Mouse (Mus musculus): ENCODE measurements at regions not wholly inside any gene's neighbourhood (a gene's known extent, or its start where the extent isn't known, plus 50 kb on each side); places are given as distances from the start of the nearest gene placed in this dataset.

DNA sequence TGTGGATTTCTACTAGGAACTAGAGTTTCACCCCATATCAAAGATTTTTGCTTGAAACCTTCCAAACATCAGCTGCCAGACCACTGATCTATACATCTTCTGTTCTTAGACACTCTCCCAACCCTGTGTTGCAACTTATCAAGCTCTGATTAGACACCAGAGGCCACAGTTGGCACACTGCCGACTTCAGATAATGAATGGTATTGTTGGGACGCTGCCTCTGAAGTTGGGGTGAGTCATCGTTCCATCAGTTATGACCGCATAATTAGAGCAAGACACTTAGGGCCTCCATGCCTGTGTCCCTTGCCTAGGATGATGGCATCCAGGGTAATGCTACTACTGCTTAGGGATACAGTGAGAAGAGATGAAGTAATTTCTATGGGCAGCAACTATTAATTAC, 84.3 kb upstream of the Phyhipl start:
- no peak for DNase-seq (ENCODE audit: low spot score in 2 of 2)

DNA sequence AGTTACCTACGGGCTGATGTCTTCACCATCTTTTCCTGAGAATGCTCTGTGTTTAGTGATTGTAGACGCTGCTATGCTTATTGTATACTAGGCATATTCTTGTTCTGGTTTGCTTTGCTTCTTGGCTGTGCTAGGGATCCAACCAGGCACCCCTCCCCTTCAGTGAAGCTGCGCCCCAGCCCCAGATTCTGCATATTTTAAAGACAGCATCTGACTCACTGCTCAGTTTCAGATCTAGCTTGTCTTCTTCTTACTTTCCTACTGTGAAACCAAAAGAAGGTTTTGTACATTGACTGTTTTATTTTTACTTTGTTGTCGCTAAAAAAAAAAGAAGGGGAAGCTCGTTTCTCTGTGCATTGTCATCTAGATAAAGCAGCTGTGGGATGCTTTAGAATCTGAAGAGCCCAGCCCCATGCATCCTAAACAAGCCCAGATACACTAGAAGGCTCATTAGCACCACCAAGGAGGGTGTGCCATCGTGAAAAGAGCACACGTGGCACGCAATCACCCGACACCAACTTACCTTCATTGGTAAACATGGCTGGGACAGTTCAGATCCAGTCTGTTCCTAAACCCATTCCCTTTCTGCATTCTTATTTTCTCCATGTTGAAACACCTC, 83.7 kb upstream of the Phyhipl start:
- peak in 1 of 2 experiments; percentile 38 for DNase-seq (ENCODE audit: low spot score in 2 of 2)

DNA sequence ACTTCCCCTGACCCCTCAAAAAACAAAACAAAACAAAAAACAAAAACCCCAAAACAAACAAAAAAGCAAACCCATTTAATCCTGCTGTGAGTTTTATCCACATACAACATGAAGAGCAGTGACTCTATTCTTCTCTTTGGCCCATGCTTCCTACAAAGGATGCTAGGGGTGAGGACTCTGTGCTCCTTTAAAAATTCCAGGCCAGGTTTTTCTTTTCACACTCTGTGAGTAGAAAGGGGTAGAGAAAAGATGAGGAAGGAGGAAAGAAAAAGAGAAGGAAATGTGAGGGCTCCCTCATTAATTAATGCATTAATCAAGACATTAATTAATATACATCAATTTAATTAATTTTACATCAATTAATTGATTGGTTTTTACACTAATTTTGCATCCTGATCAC, 82.9 kb upstream of the Phyhipl start:
- DNase-seq (ENCODE audit: low spot score in 2 of 2), result no peak

DNA sequence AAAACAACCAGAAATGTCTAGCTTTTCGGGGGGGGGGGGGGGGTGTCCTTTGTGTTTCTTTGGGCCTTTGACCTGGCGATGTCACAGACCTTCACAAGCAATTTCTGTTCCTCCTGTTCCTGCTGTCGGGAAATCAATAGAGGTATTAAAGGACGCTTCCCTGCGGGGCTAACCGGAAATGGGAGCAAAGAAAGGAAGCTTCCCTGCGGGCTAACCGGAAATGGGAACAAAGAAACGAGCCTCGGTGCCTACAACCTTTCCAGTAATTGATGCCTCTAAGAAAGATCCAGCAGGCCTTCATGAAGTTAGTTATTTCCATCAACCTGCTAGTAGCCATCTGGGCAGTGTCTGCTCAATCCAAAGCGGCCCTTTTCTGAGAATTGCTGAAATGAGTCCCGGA, 78.2 kb upstream of the Phyhipl start:
- no peak for DNase-seq (ENCODE audit: low spot score in 2 of 2)

DNA sequence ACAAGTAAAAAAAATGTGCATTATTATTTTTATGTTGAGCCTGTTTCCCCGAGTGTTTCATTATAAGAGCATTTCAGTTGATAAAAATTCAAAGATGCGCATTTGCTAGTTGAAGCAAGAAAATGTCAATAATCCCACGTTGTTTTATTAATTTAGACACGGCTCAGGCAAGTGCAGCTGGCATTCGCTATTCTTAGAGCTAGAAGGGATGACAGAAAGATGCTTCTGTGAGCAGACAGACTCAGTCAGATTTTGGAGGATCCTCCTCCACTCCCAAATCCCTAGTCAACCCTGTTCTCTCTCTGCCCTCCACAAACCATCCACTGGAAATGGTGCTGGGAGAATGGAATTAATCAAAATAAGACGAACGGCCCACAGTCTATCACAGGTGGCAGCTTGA, 77.7 kb upstream of the Phyhipl start:
- DNase-seq (ENCODE audit: low spot score in 2 of 2), result peak in 1 of 2 experiments; percentile 66

DNA sequence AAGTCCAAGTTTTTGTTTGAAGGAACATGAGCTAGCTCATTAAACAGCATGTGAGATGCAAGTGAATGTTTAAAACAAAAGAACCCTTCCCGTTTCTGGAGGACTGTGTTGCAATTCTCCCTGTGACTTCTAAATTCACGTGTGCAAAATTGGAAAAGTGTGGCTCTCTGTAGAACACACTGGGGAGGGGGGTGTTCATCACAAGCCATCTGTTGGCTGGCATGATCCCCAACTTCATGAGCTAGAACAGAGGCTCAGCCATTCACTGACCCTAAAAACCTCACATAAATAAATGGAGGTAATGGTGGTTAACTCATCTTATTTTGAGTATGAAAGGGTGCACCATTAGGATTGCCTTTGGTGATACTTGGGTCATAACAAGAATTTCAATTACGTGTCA, 69.3 kb upstream of the Phyhipl start:
- no peak for DNase-seq (ENCODE audit: low spot score in 2 of 2)

DNA sequence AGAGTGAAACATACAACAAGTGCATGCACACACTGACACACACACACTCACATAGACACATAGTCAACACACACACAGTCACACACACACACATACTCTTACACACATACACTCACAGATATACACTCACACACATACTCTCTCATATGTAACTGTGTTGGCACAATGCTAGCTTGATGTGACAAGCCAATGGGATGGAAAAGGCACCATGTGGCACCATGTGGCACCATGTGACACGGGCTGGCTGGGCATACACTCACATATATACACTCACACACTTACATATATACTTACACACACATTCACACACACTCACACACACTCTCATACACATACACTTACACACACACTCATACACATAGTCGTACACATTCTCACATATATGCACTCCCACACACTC, 67.0 kb upstream of the Phyhipl start:
- no peak for DNase-seq (ENCODE audit: low spot score in 2 of 2)

DNA sequence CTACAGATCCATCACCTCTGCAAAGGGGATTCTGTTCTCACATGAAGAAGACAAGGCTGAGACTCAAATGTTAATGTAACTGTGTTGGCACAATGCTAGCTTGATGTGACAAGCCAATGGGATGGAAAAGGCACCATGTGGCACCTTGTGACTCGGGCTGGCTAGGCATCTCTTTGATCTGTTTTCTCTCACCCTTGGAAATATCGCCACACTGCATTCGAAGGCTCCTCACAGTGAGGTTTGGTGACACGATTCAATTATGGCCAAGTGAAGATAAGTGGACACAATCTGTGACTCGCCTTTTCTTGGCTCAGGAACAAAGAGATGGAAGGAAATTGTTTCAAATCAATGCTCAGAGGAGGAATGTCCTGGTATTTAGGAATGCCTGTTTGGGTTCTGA, 66.6 kb upstream of the Phyhipl start:
- DNase-seq (ENCODE audit: low spot score in 2 of 2), result no peak

DNA sequence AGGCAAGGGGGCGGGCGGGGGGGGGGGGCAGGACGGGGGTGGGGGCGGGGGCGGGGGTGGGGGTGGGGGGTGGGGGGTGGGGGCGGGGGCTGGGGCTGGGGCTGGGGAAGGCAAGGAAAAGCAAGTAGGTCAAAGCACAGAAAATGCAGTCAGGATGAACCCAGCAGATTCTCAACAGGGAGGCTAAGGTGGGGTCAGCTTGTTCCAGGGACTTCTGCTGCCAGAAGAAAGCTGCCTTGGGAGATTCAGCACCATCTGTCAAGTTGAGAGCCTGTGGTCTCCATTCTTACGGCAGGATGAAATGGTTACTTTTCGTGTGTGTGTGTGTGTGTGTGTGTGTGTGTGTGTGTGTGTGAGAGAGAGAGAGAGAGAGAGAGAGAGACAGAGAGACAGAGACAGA, 61.7 kb upstream of the Phyhipl start:
- DNase-seq (ENCODE audit: low spot score in 2 of 2), result peak in 1 of 2 experiments; percentile 52

DNA sequence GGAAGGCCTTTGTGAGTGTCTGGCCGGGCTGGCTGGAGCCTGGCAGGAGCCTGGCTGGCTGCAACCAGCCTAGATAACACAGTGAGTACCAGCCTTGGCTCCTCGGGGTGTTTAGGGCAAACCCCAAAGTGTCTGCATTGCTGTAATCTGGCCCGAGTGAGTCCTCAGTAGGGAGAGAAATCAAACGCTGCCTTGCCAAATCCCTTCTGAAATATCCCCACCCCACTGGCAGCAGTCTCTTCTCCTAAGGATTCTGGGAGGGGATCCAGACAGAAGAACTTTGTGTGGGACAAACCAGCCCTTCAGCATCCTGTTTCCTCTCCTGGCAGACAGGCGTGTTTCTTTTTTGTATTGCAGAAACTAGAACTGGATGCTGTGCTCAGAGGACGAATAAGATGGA, 61.3 kb upstream of the Phyhipl start:
- peak; percentile 85 to 92 for DNase-seq (ENCODE audit: low spot score in 2 of 2)

DNA sequence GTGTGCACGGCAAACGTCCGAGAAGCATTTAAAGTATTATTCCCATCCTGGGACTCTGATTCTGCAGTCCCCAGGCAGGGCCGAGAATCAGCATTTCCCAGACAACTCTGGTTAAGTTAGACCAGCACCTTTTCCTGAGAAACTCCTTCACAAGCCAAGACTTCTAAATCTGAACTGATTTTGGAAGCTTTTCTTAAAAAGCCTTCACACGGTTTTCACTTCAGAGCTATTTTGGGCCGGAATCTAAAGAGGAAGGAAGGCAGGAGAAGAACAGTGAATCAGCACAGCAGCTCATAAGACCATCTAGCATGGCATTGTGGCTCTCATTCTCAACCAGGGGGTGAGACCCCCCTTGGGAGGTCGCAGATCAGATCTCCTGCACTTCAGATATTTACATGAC, 57.5 kb upstream of the Phyhipl start:
- DNase-seq (ENCODE audit: low spot score in 2 of 2), result peak in 1 of 2 experiments; percentile 43

DNA sequence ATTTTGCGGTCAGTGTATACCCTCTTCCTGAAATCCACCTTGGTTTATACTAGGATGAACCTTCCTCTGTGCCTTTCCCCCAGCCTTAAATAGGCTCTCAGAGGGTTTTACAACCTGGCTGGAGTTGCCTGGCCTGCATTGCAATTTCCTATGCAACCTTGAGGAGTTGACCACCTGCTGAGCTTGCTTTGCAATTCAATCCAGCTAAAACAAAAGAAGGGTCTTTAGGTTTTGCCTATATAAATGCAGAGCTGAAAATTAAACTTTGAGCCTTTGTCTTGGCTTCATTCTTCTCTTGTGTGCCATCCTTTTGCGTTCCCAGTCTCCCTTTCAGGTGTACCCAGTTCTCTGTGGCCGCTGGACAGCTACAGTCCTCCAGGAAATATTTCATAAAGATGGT, 53.0 kb upstream of the Phyhipl start:
- DNase-seq (ENCODE audit: low spot score in 2 of 2), result no peak

Measured in right cerebral cortex, postnatal 10 days (tissue).